Mouse (Mus musculus) G1E (cell line): ENCODE data around the gene Kif1c. TPM values are rescaled to one million over a fixed set of nuclear protein-coding genes. Genes with fewer than 3 reads are reported as not detected.

Experiments
- ATAC-seq: 2 replicates; pipeline ENCODE4 v1.8.0; 2016; ENCODE audit warnings: mild to moderate bottlenecking; ENCODE audit not compliant: insufficient number of reproducible peaks, poor library complexity, low FRiP score, severe bottlenecking; ENCODE audit errors: extremely low read depth
- DNase-seq: peaks from one replicate; pipeline ENCODE4 v3.0.0; 2012; ENCODE audit warnings: low spot score
- H3K27me3 ChIP-seq: 2 replicates; pipeline ENCODE4 v1.6.1; 2012; ENCODE audit warnings: mild to moderate bottlenecking, low read length, inconsistent platforms; ENCODE audit not compliant: insufficient read depth
- H3K36me3 ChIP-seq: replicated peaks from 2 replicates; pipeline ENCODE3; 2012; ENCODE audit warnings: mild to moderate bottlenecking, inconsistent platforms
- H3K4me1 ChIP-seq: 2 replicates; pipeline ENCODE4 v1.6.1; 2012; ENCODE audit warnings: low read depth, low read length, inconsistent platforms, mixed read lengths; ENCODE audit not compliant: insufficient read depth
- H3K4me3 ChIP-seq: 2 replicates; pipeline ENCODE4 v1.5.1; 2012; ENCODE audit warnings: low read depth, mild to moderate bottlenecking, inconsistent platforms, low read length, moderate library complexity, mixed read lengths
- H3K9me3 ChIP-seq: replicated peaks from 2 replicates; pipeline ENCODE4 v1.6.1; 2012; ENCODE audit warnings: inconsistent platforms
- CTCF ChIP-seq: IDR thresholded peaks from 2 replicates; pipeline ENCODE4 v1.5.1; 2012; ENCODE audit warnings: low read depth, low read length, inconsistent platforms, mixed read lengths
- GATA1 ChIP-seq: IDR thresholded peaks from 2 replicates; pipeline ENCODE4 v1.6.1; 2012; ENCODE audit warnings: borderline replicate concordance, low read length, inconsistent platforms, mixed read lengths
- GATA2 ChIP-seq: IDR thresholded peaks from 2 replicates; pipeline ENCODE4 v1.6.1; 2012; ENCODE audit warnings: low read depth, low read length, inconsistent platforms, borderline replicate concordance
- POLR2AphosphoS5 ChIP-seq: IDR thresholded peaks from 2 replicates; pipeline ENCODE4 v1.6.1; 2012; ENCODE audit warnings: low read depth, low read length, inconsistent platforms; ENCODE audit not compliant: insufficient replicate concordance
- TAL1 ChIP-seq: conservative IDR thresholded peaks from 2 replicates; pipeline ENCODE4 v1.6.1; 2012; ENCODE audit warnings: low read depth, low read length, inconsistent platforms, mixed read lengths
- polyA plus RNA-seq: library from polyadenylated mRNA; stranded (reverse); fragments of >175 nt; gene quantifications from 2 replicates; pipeline ENCODE4 v1.2.3, GENCODE M21; 2012
- total RNA-seq, 2 experiments: library from RNA; stranded (forward) in 1 of 2; stranded (reverse) in 1 of 2; fragments of 200-1000 nt in 1 of 2; fragments of >200 nt in 1 of 2; fragmentation: Nextera tagmentation in 1 of 2; gene quantifications; 2 replicates each; pipeline ENCODE4 v1.2.3; 2014 to 2017

Gene Kif1c
- total and polyA plus RNA-seq, 3 experiments, result 11.7 to 30.4 (median 13.9) TPM

GRCm38 (mm10) chr11:70657573-70657972, 42.8 kb upstream of the Kif1c start:
- H3K4me1 ChIP-seq, result peaks cover 44% of the 10 kb centered on the region
- TF ChIP-seq TAL1, result no peak
- no peak for TF ChIP-seq CTCF
- no peak for TF ChIP-seq POLR2AphosphoS5
- TF ChIP-seq GATA1, result no peak
- no peak for TF ChIP-seq GATA2
- ATAC-seq, result no peak

GRCm38 (mm10) chr11:70657991-70658390, 42.4 kb upstream of the Kif1c start:
- H3K36me3 ChIP-seq, result peaks cover 61% of the 10 kb centered on the region
- TF ChIP-seq CTCF (no peak), GATA1 (no peak), GATA2 (no peak), POLR2AphosphoS5 (no peak), TAL1 (no peak)
- no peaks in the 10 kb centered on the region for H3K9me3 ChIP-seq
- H3K4me3 ChIP-seq, result no peak overlapping the region
- peaks cover 40% of the 10 kb centered on the region for H3K4me1 ChIP-seq
- no peaks in the 10 kb centered on the region for H3K27me3 ChIP-seq
- DNase-seq (no peak), ATAC-seq (no peak)

More at GRCm38 (mm10) chr11:70657573-70657972, 42.8 kb upstream of the Kif1c start:
- no peak overlapping the region for H3K4me3 ChIP-seq
- H3K36me3 ChIP-seq, result peaks cover 61% of the 10 kb centered on the region
- no peak for DNase-seq
- no peaks in the 10 kb centered on the region for H3K27me3 ChIP-seq
- H3K9me3 ChIP-seq, result no peaks in the 10 kb centered on the region

GRCm38 (mm10) chr11:70658521-70658920, 41.8 kb upstream of the Kif1c start:
- peaks cover 40% of the 10 kb centered on the region for H3K4me1 ChIP-seq
- no peak for ATAC-seq
- H3K36me3 ChIP-seq, result peaks cover 61% of the 10 kb centered on the region

GRCm38 (mm10) chr11:70658942-70659341, 41.4 kb upstream of the Kif1c start:
- Histone ChIP-seq H3K4me1 (peaks cover 40% of the 10 kb centered on the region), H3K4me3 (no peak overlapping the region), H3K27me3 (no peaks in the 10 kb centered on the region), H3K36me3 (peaks cover 62% of the 10 kb centered on the region), H3K9me3 (no peaks in the 10 kb centered on the region)
- DNase-seq (no peak), ATAC-seq (no peak)
- TF ChIP-seq TAL1, result no peak
- no peak for TF ChIP-seq GATA2
- TF ChIP-seq POLR2AphosphoS5, result no peak
- TF ChIP-seq CTCF, result no peak
- TF ChIP-seq GATA1, result no peak

More at GRCm38 (mm10) chr11:70658521-70658920, 41.8 kb upstream of the Kif1c start:
- DNase-seq, result no peak
- Histone ChIP-seq H3K9me3 (no peaks in the 10 kb centered on the region), H3K4me3 (no peak overlapping the region), H3K27me3 (no peaks in the 10 kb centered on the region)
- TF ChIP-seq POLR2AphosphoS5, result no peak
- no peak for TF ChIP-seq TAL1
- TF ChIP-seq GATA1, result no peak
- no peak for TF ChIP-seq GATA2
- no peak for TF ChIP-seq CTCF

- ATAC-seq, result no peak
- peaks cover 76% of the 10 kb centered on the region for H3K36me3 ChIP-seq
Observed at GRCm38 (mm10) chr11:70660571-70660970, 39.8 kb upstream of the Kif1c start.

GRCm38 (mm10) chr11:70663101-70663500, 37.2 kb upstream of the Kif1c start:
- Histone ChIP-seq H3K9me3 (no peaks in the 10 kb centered on the region), H3K4me3 (no peak overlapping the region), H3K4me1 (peaks cover 27% of the 10 kb centered on the region), H3K36me3 (peaks cover 94% of the 10 kb centered on the region), H3K27me3 (no peaks in the 10 kb centered on the region)
- DNase-seq, result no peak
- TF ChIP-seq CTCF (no peak), POLR2AphosphoS5 (no peak), GATA2 (no peak), GATA1 (no peak), TAL1 (no peak)
- ATAC-seq, result no peak

More at GRCm38 (mm10) chr11:70660571-70660970, 39.8 kb upstream of the Kif1c start:
- no peak for DNase-seq
- Histone ChIP-seq H3K27me3 (no peaks in the 10 kb centered on the region), H3K4me1 (peaks cover 36% of the 10 kb centered on the region), H3K4me3 (no peak overlapping the region), H3K9me3 (no peaks in the 10 kb centered on the region)
- no peak for TF ChIP-seq GATA1
- TF ChIP-seq GATA2, result no peak
- no peak for TF ChIP-seq TAL1
- no peak for TF ChIP-seq POLR2AphosphoS5
- no peak for TF ChIP-seq CTCF
